Mouse (Mus musculus) midbrain, postnatal 0 days (tissue): ENCODE measurements around the gene Bglap2. TPM values are rescaled to one million over a fixed set of nuclear protein-coding genes. Genes with fewer than 3 reads are reported as not detected.

ENCODE experiments used
- ATAC-seq: fragments of 200-750 bp; cut with Nextera tagmentation; 2 replicates; pipeline ENCODE4 v1.8.0; 2017; ENCODE audit warnings: moderate number of reproducible peaks, mild to moderate bottlenecking, moderate TSS enrichment, moderate library complexity; ENCODE audit not compliant: low FRiP score
- DNase-seq: peaks from one replicate; pipeline ENCODE4 v3.0.0-alpha.2; 2015; ENCODE audit warnings: low spot score
- H3K27ac ChIP-seq: fragments of 300-500 bp; sonication (generic); 2 replicates; pipeline ENCODE4 v1.5.1; 2014; ENCODE audit warnings: low read depth, mild to moderate bottlenecking, low read length, mixed read lengths
- H3K27me3 ChIP-seq: fragments of 300-500 bp; sonication (generic); 2 replicates; pipeline ENCODE4 v1.6.1; 2014; ENCODE audit warnings: low read length, control low read depth, mixed read lengths; ENCODE audit not compliant: insufficient read depth
- H3K36me3 ChIP-seq: fragments of 300-500 bp; sonication (generic); 2 replicates; pipeline ENCODE4 v1.6.1; 2014; ENCODE audit warnings: low read length, control low read depth, mixed read lengths; ENCODE audit not compliant: insufficient read depth
- H3K4me1 ChIP-seq: fragments of 300-500 bp; sonication (generic); 2 replicates; pipeline ENCODE4 v1.6.1; 2014; ENCODE audit warnings: mild to moderate bottlenecking, control low read depth, antibody characterized with exemption, low read length, mixed read lengths; ENCODE audit not compliant: insufficient read depth
- H3K4me2 ChIP-seq: fragments of 300-500 bp; sonication (generic); 2 replicates; pipeline ENCODE4 v1.6.1; 2014; ENCODE audit warnings: low read depth, mild to moderate bottlenecking, low read length, mixed read lengths; ENCODE audit not compliant: poor library complexity, severe bottlenecking
- H3K4me3 ChIP-seq: fragments of 300-500 bp; sonication (generic); 2 replicates; pipeline ENCODE4 v1.5.1; 2014; ENCODE audit warnings: low read depth, mild to moderate bottlenecking, low read length, moderate library complexity
- H3K9ac ChIP-seq: fragments of 300-500 bp; sonication (generic); replicated peaks from 2 replicates; pipeline ENCODE4 v1.6.1; 2014; ENCODE audit warnings: mild to moderate bottlenecking, low read length, moderate library complexity, mixed read lengths; ENCODE audit not compliant: poor library complexity, severe bottlenecking
- H3K9me3 ChIP-seq: fragments of 300-500 bp; sonication (generic); 2 replicates; pipeline ENCODE4 v1.6.1; 2016; ENCODE audit warnings: low read length, control low read depth
- CTCF ChIP-seq: IDR thresholded peaks from 2 replicates; pipeline ENCODE4 v1.5.1; 2016; ENCODE audit warnings: antibody characterized with exemption, mild to moderate bottlenecking
- WGBS: fragments of 180-500 bp; shearing (Covaris S2); extraction: QIAGEN DNeasy Blood & Tissue Kit; methylation state at CpG from one replicate; pipeline ENCODE4 v1.1.7; 2014; 5-methylcytosine and 5-hydroxymethylcytosine counted together
- polyA plus RNA-seq: library from polyadenylated mRNA; unstranded; fragments of >200 nt; fragmentation: Nextera tagmentation; extraction: Ambion mirVana; gene quantifications from 2 replicates; pipeline ENCODE4 v1.2.1, GENCODE M21; 2015
- total RNA-seq: library from RNA; depleted of rRNA; stranded (reverse); fragments of >200 nt; gene quantifications from 2 replicates; pipeline ENCODE4 v1.2.3, GENCODE M21; 2014; rRNA removed

The Bglap2 gene
- total and polyA plus RNA-seq, 2 experiments from 2014 or later, result 0.51 TPM; not detected in 1

- peak; percentile 56 for TF ChIP-seq CTCF
- H3K27ac ChIP-seq, result no peak overlapping the region
- H3K4me2 ChIP-seq, result no peak overlapping the region
- H3K36me3 ChIP-seq, result peaks cover 17% of the 10 kb centered on the region
- H3K27me3 ChIP-seq, result no peaks in the 10 kb centered on the region
- ATAC-seq (no peak), DNase-seq (no peak)
- peaks cover 3% of the 10 kb centered on the region; the same call in 1 of the 2 replicates for H3K4me1 ChIP-seq
- 32% methylated on average over 2 of the region's 2 CpGs for WGBS
- H3K9ac ChIP-seq, result no peak overlapping the region
- H3K4me3 ChIP-seq, result no peak overlapping the region
- H3K9me3 ChIP-seq, result no peaks in the 10 kb centered on the region
Observed at GRCm38 (mm10) chr3:88331282-88331681, 47.2 kb downstream of the Bglap2 start.

DNA sequence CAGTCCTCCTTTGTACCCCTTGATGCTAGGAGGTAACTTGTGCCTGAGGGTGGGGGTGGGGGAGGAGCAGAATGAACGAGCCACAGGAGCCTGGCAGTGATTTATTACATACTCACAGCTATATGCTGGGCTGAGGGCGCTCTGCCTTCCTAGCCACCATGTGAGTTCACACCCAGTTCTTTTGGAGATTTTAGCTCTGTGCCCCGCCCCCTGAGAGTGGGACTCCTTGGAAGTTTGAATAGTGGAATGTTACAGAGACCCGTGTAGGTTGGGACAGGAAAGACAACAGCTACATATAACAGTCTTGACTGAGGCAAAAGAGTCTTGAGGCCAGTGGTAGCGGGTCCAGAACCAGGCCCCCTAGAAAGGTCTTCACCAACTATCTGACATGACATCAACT, 49.5 kb downstream of the Bglap2 start:
- peaks cover 17% of the 10 kb centered on the region for H3K36me3 ChIP-seq
- DNase-seq (no peak), ATAC-seq (no peak)
- H3K9ac ChIP-seq, result no peak overlapping the region
- WGBS, result 86% methylated on average over 5 of the region's 5 CpGs
- H3K4me2 ChIP-seq, result no peak overlapping the region
- H3K9me3 ChIP-seq, result no peaks in the 10 kb centered on the region
- no peak overlapping the region for H3K27ac ChIP-seq
- H3K4me1 ChIP-seq, result peaks cover 6% of the 10 kb centered on the region
- no peaks in the 10 kb centered on the region for H3K27me3 ChIP-seq
- H3K4me3 ChIP-seq, result no peak overlapping the region
- no peak for TF ChIP-seq CTCF

Other genes starting within 250 kb of the Bglap2 start
- gene Mef2d, start 236.3 kb downstream of the Bglap2 start, total RNA-seq, result 45.5 and 59.6 TPM in 2 replicates
- 21.5 and 26.1 TPM in 2 replicates for gene Mef2d, start 236.3 kb downstream of the Bglap2 start, polyA plus RNA-seq
- 0.94 and 1.0 TPM in 2 replicates for gene Rhbg, start 124.0 kb downstream of the Bglap2 start, total RNA-seq
- 0.21 and 0.41 TPM in 2 replicates for gene Rhbg, start 124.0 kb downstream of the Bglap2 start, polyA plus RNA-seq
- not detected in 2 replicates for gene Gm38392, start 91.5 kb downstream of the Bglap2 start, total RNA-seq
- 0.20 and 0.21 TPM in 2 replicates for gene Gm38392, start 91.5 kb downstream of the Bglap2 start, polyA plus RNA-seq
- 6.2 TPM in 1 of 2 replicates, not detected in the other for gene Tsacc, start 81.7 kb downstream of the Bglap2 start, total RNA-seq
- 5.2 and 7.9 TPM in 2 replicates for gene Tsacc, start 81.7 kb downstream of the Bglap2 start, polyA plus RNA-seq
- 253 and 273 TPM in 2 replicates for gene Cct3, start 81.6 kb downstream of the Bglap2 start, total RNA-seq
- 372 and 391 TPM in 2 replicates for gene Cct3, start 81.6 kb downstream of the Bglap2 start, polyA plus RNA-seq
- gene Glmp, start 53.7 kb downstream of the Bglap2 start, total RNA-seq, result 28.5 and 39.2 TPM in 2 replicates
- 106 and 109 TPM in 2 replicates for gene Glmp, start 53.7 kb downstream of the Bglap2 start, polyA plus RNA-seq
- 0.33 and 0.61 TPM in 2 replicates for gene Tmem79, start 42.6 kb downstream of the Bglap2 start, total RNA-seq
- gene Tmem79, start 42.6 kb downstream of the Bglap2 start, polyA plus RNA-seq, result 0.43 and 0.93 TPM in 2 replicates
- 86.7 and 112 TPM in 2 replicates for gene Smg5, start 42.4 kb downstream of the Bglap2 start, total RNA-seq
- gene Smg5, start 42.4 kb downstream of the Bglap2 start, polyA plus RNA-seq, result 44.2 and 49.4 TPM in 2 replicates
- gene Paqr6, start 14.1 kb downstream of the Bglap2 start, total RNA-seq, result 4.5 and 13.5 TPM in 2 replicates
- gene Paqr6, start 14.1 kb downstream of the Bglap2 start, polyA plus RNA-seq, result 6.6 and 7.1 TPM in 2 replicates
- 0.38 TPM in 1 of 2 replicates, not detected in the other for gene Bglap3, start 6.0 kb downstream of the Bglap2 start, total RNA-seq
- not detected in 2 replicates for gene Bglap3, start 6.0 kb downstream of the Bglap2 start, polyA plus RNA-seq
- not detected in 2 replicates for gene Bglap, start 5.8 kb upstream of the Bglap2 start, total RNA-seq
- gene Bglap, start 5.8 kb upstream of the Bglap2 start, polyA plus RNA-seq, result not detected in 2 replicates
- gene Pmf1, start 31.6 kb upstream of the Bglap2 start, total RNA-seq, result 20.6 and 25.4 TPM in 2 replicates
- gene Pmf1, start 31.6 kb upstream of the Bglap2 start, polyA plus RNA-seq, result 25.2 and 25.6 TPM in 2 replicates
- gene Slc25a44, start 46.4 kb upstream of the Bglap2 start, total RNA-seq, result 62.5 and 63.8 TPM in 2 replicates
- gene Slc25a44, start 46.4 kb upstream of the Bglap2 start, polyA plus RNA-seq, result 35.9 and 38.7 TPM in 2 replicates
- gene Sema4a, start 82.5 kb upstream of the Bglap2 start, total RNA-seq, result 52.6 and 62.0 TPM in 2 replicates
- 42.1 and 44.2 TPM in 2 replicates for gene Sema4a, start 82.5 kb upstream of the Bglap2 start, polyA plus RNA-seq
- 57.6 and 75.0 TPM in 2 replicates for gene Lmna, start 131.3 kb upstream of the Bglap2 start, total RNA-seq
- 74.1 and 77.2 TPM in 2 replicates for gene Lmna, start 131.3 kb upstream of the Bglap2 start, polyA plus RNA-seq
- 56.9 and 58.2 TPM in 2 replicates for gene Mex3a, start 153.7 kb upstream of the Bglap2 start, total RNA-seq
- 15.4 and 16.1 TPM in 2 replicates for gene Mex3a, start 153.7 kb upstream of the Bglap2 start, polyA plus RNA-seq
- 0.60 TPM in 1 of 2 replicates, not detected in the other for gene Rab25, start 169.6 kb upstream of the Bglap2 start, total RNA-seq
- gene Rab25, start 169.6 kb upstream of the Bglap2 start, polyA plus RNA-seq, result 0.46 TPM in 1 of 2 replicates, not detected in the other
- 46.7 and 66.0 TPM in 2 replicates for gene Lamtor2, start 174.4 kb upstream of the Bglap2 start, total RNA-seq
- 187 and 205 TPM in 2 replicates for gene Lamtor2, start 174.4 kb upstream of the Bglap2 start, polyA plus RNA-seq
- gene Ubqln4, start 175.1 kb upstream of the Bglap2 start, total RNA-seq, result 103 and 120 TPM in 2 replicates
- 29.7 and 30.4 TPM in 2 replicates for gene Ubqln4, start 175.1 kb upstream of the Bglap2 start, polyA plus RNA-seq
- 236 and 250 TPM in 2 replicates for gene Ssr2, start 197.2 kb upstream of the Bglap2 start, total RNA-seq
- gene Ssr2, start 197.2 kb upstream of the Bglap2 start, polyA plus RNA-seq, result 196 and 210 TPM in 2 replicates
- gene Arhgef2, start 227.3 kb upstream of the Bglap2 start, total RNA-seq, result 59.6 and 80.3 TPM in 2 replicates
- gene Arhgef2, start 227.3 kb upstream of the Bglap2 start, polyA plus RNA-seq, result 38.9 and 46.8 TPM in 2 replicates